Mouse (Mus musculus) bone marrow macrophage, adult 2 months (primary cell): ENCODE measurements around the gene Kcnj9. TPM values are rescaled to one million over a fixed set of nuclear protein-coding genes. Genes with fewer than 3 reads are reported as not detected.
A peak's percentile ranks its signal among the peaks of the same experiment; 100 is the strongest.

Source experiments
- H3K27ac ChIP-seq: 2 replicates; pipeline ENCODE4 v1.5.1; 2012; ENCODE audit warnings: low read depth, low read length; ENCODE audit not compliant: insufficient read depth
- H3K4me1 ChIP-seq: 2 replicates; pipeline ENCODE4 v1.6.1; 2012; ENCODE audit warnings: low read length; ENCODE audit not compliant: control insufficient read depth, insufficient read depth
- H3K4me3 ChIP-seq: 2 replicates; pipeline ENCODE4 v1.5.1; 2012; ENCODE audit warnings: mild to moderate bottlenecking, low read length, moderate library complexity; ENCODE audit not compliant: insufficient read depth
- CTCF ChIP-seq: IDR thresholded peaks from 2 replicates; pipeline ENCODE4 v1.5.1; 2012; ENCODE audit warnings: low read depth, mild to moderate bottlenecking, low read length, moderate library complexity
- POLR2A ChIP-seq: IDR thresholded peaks from 2 replicates; pipeline ENCODE4 v1.6.1; 2012; ENCODE audit warnings: mild to moderate bottlenecking, low read depth, low read length, borderline replicate concordance
- polyA plus RNA-seq: library from polyadenylated mRNA; stranded (reverse); fragments of >200 nt; gene quantifications from 2 replicates; pipeline ENCODE4 v1.2.4, GENCODE M21; 2012; ENCODE audit not compliant: missing spikeins, insufficient read depth, insufficient read length

The Kcnj9 gene
- polyA plus RNA-seq, 1 experiment = 1.8 TPM

DNA sequence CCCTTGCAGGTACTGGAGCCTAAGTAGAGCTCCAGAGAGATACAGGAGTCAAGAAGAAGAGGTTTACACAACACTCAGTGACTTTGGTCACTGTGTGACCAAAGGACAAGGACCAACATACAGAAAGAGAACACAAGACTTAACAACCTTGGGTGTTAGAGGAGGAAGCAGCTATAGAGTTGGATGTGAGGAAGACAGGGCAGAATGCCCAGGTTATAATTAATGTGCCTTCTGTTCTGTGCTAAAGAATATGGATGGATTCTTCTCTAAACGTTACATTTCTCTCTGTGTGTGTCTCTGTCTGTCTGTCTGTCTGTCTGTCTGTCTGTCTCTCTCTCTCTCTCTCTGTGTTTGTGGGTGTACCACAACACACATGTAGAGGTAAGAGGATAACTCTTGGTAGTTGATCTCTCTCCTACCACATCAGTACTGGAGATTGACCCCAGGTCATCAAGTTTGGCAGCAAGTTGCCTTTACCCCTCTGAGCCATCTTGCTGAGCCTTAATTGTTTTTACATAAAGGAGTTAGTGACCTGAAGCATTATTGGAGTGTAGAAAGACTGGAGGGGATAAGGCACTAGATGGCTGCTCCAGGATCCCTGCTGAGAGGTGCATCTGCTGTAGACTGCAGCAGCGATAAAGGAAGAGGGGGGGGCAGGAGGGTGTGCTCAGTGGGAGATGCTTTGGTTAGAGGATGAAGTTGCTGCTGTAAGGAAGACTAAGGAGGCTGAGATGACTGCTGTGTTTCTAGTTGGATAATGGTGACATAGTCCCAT, 8.5 kb upstream of the Kcnj9 start:
- Histone ChIP-seq H3K4me3 (no peak overlapping the region), H3K27ac (no peak overlapping the region), H3K4me1 (peaks cover 32% of the 10 kb centered on the region)
- no peak for TF ChIP-seq POLR2A
- no peak for TF ChIP-seq CTCF

DNA sequence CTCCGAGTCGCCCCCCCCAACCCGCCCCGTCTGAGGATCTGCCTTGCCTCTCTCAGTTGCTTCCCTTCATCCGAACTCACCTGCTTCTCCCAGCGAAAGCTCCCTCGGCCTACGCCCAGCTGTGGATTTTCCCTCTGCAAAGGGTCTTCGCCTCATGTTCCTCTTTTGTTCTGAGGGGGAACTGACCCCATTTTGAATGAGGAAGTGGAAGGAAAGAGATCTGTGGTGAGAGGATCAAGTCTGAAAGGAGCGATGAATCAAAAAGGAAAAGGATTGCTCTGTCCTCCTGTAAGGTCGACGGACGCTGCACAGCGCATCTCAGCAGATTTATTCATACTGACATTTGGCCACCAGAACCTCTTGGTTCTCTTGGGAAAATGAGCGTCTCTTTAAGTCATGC, 6.7 kb upstream of the Kcnj9 start:
- H3K4me3 ChIP-seq = no peak overlapping the region
- no peak for TF ChIP-seq POLR2A
- no peak for TF ChIP-seq CTCF
- no peak overlapping the region for H3K27ac ChIP-seq
- peaks cover 43% of the 10 kb centered on the region for H3K4me1 ChIP-seq

DNA sequence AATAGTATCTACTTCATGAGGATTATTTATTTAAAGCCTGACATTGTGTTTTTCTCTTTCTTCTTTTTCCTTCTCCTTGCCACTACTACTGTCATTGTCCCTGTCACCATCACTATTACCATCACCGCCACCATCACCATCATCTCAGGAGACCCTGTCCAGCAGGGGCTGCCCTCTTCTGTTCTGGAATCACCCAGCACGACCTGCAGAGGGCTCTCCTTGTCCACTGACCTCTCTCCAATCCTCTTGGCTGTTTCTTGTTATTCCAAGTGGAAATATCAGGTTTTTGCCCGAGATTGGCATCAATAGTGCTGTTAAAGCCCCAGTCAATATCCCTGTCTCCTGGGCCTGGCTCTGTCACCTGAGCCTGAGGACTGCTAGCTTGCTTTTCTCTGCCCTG, 4.4 kb upstream of the Kcnj9 start:
- Histone ChIP-seq H3K27ac (no peak overlapping the region), H3K4me3 (no peak overlapping the region)
- TF ChIP-seq CTCF (peak; percentile 32; the same call in 1 of the 2 replicates), POLR2A (no peak)

DNA sequence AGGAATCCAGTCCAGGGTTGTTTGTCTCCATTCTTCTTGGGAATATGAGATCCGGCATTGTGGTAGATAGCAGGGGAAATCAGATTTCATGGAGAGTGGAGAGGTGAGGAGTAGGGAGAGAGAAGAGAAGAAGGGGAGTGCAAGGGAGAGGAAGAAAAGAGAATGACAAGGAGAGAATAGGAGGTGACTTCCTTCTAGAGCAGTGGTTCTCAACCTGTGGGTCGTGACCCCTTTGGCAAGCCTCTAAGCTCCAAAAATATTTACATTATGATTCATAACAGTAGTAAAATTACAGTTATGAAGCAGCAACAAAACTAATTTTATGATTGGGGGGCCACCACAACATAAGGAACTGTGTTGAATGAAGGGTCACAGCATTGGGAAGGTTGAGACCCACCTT, 3.8 kb upstream of the Kcnj9 start:
- no peak overlapping the region for H3K4me3 ChIP-seq
- H3K4me1 ChIP-seq = peaks cover 43% of the 10 kb centered on the region
- no peak overlapping the region for H3K27ac ChIP-seq
- TF ChIP-seq POLR2A (no peak), CTCF (no peak)

More for the DNA sequence above, 4.4 kb upstream of the Kcnj9 start:
- peaks cover 43% of the 10 kb centered on the region for H3K4me1 ChIP-seq

DNA sequence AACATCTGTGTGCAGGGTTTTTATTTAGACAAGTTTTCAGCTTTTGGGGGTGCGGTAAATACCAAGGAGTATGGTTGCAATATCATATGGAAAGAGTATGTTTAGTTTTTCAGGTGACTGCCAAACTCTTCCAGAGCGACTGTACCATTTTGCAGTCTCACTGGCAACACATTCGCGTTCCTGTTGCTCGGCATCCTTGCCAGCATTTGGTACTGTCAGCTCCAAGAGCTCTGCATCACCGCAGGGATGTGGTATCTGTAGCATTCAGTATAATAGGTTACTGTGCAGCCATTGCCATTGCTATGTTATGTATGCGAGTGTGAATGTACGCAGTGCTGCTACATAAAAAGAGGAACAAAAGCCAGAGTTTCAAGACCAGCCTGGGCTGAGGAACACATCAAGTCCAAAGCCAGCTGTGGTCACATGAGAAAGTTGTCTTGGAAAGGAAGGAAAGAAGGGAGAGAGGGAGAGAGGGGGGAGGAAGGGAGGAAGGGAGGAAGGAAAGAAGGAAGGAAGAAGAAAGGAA, 2.4 kb upstream of the Kcnj9 start:
- H3K4me1 ChIP-seq = peaks cover 43% of the 10 kb centered on the region
- peak overlapping the region; percentile 30 for H3K27ac ChIP-seq
- no peak overlapping the region for H3K4me3 ChIP-seq
- no peak for TF ChIP-seq POLR2A
- no peak for TF ChIP-seq CTCF

DNA sequence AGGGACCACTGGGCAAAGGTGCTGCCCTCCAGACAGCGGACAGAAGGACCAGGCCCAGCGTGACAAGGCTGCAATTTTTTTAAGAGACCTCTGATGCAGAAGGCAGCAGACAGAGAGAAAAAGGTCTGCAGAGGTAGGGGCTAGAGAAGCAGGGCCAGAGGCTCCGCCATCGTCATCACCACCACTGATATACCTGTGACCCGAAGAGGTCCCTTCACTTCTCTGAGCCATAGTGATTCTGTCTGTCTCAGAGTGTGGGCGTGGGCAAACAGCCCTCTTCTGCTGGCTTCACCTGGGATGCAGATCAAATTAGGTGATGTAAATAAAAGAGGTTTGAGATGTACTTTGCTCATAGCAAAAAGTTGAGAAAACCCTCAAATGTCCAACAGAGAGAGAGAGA, 498 bp upstream of the Kcnj9 start:
- Histone ChIP-seq H3K4me3 (no peak overlapping the region), H3K27ac (no peak overlapping the region), H3K4me1 (peaks cover 30% of the 10 kb centered on the region)
- no peak for TF ChIP-seq POLR2A
- TF ChIP-seq CTCF = no peak

DNA sequence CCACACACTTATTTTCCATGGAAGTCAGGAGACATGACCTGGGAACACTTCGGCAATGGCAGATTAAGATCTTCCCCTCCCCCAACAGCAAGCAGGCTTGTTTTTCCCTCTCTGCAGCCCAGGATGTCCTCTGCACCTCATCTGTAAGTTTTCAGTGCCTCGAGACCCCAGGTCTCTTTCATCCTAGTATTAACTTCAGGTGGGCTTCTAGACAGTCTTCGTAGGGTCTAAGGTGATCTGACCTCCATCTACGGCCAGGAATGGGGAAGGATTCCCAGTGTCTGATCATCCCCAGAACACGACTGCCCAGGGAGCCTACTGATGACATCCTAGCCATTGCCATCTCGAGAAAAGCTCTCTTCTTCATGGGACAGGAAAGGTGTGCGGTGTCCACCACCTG, 657 bp downstream of the Kcnj9 start:
- TF ChIP-seq POLR2A (no peak), CTCF (no peak)
- peaks cover 18% of the 10 kb centered on the region for H3K4me1 ChIP-seq
- H3K4me3 ChIP-seq = no peak overlapping the region
- H3K27ac ChIP-seq = no peak overlapping the region

DNA sequence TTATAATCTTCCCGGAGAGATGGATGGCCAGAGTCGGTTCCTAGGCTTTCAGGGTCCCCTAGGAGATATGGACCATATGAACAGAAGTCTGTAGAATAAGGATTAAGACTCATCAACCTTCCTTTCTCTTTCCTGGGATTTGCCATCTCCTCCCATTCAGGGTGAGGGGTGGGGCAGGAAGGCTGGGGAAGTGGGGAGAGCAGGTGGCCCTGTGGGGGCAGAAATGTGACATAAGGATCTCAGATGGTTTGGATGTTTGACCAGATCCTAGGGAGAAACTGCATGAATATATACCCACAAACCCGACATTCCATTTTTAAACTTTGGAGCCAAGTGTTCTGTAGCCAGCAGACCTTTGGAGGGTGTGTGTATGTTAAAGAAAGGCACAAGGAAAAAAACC, 1.1 kb downstream of the Kcnj9 start:
- H3K4me1 ChIP-seq = peaks cover 15% of the 10 kb centered on the region
- no peak for TF ChIP-seq POLR2A
- no peak for TF ChIP-seq CTCF
- H3K4me3 ChIP-seq = no peak overlapping the region
- H3K27ac ChIP-seq = no peak overlapping the region

DNA sequence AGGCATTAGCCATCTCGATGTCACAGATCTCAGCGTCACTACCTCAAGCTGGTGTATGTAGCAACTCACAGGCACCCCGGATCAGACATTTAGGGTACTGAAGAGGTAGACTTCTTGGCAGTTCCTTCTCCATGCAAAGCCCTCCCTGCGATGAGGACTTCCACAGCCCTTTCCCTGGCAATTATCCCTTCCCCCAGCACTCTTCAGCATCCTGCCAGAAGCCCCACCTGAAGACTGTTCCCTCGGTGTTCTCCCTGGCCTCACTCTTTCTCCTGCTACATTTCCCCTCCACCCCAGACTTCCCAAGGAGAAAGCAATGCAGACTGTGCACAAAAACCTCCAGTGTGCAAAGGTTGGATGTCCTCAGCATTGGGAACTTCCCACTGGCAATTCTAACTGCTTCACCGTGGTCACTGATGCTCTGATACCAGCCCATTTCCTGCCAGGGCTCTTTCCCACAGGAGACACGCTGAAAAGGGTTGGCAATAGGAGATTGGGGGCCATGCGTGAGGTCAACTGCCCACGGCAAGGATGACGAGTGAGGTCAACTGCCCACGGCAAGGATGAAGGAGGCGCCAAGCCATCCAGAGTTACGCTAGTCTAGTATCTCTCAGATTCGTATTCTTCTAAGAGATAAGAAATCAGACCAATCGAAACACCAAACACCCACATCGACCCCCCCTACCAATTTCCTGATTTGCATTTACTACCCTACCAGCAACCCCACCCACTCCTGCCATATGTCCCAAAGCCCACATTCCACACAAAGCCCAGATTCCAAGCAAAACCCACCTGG, 1.7 kb downstream of the Kcnj9 start:
- H3K4me3 ChIP-seq = no peak overlapping the region
- TF ChIP-seq POLR2A = no peak
- no peak for TF ChIP-seq CTCF

DNA sequence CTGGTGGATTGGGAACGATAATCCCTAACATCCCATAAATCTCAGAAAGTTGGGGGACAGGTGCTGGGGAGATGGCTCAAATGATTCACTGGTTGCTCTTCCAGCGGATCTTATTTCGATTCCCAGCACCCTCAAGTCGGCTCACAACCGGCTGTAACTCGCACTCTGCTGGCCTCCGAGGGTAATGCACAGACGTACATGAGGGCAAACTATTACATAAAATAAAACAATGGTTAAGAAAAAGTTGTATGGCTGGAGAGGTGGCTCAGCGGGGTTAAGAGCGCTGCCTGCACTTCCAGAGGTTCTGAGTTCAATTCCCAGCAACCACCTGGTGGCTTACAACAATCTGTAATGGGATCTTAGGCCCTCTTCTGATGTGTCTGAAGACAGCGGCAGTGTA, 2.4 kb downstream of the Kcnj9 start:
- H3K27ac ChIP-seq = no peak overlapping the region
- no peak overlapping the region for H3K4me3 ChIP-seq
- peaks cover 8% of the 10 kb centered on the region for H3K4me1 ChIP-seq
- TF ChIP-seq POLR2A (no peak), CTCF (no peak)

More for the DNA sequence above, 1.7 kb downstream of the Kcnj9 start:
- peaks cover 10% of the 10 kb centered on the region for H3K4me1 ChIP-seq
- no peak overlapping the region for H3K27ac ChIP-seq
